Mouse (Mus musculus): ENCODE results near the gene Pdcd11. TPM values are rescaled to one million over a fixed set of nuclear protein-coding genes. Genes with fewer than 3 reads are reported as not detected.

Gene Pdcd11
- polyA plus RNA-seq (2015; fragmentation: Nextera tagmentation; extraction: Ambion mirVana), result 7.7 and 8.8 TPM in 2 replicates

- WGBS, result under 1% methylated on average over 56 of the region's 56 CpGs
- H3K36me3 ChIP-seq, result peaks cover 33% of the 10 kb centered on the region
Observed at GRCm38 (mm10) chr19:47090550-47091156, at the start of gene Pdcd11, which contains the start of gene Usmg5. Pdcd11 (plus strand) TSS chr19:47090768. Usmg5 (minus strand) TSS chr19:47090647.

GRCm38 (mm10) chr19:47043608-47044007 is 47.0 kb upstream of the Pdcd11 start:
- 89% methylated on average over 3 of the region's 3 CpGs for WGBS
- peaks cover 45% of the 10 kb centered on the region for H3K36me3 ChIP-seq
- H3K9ac ChIP-seq, result no peak overlapping the region
- H3K27me3 ChIP-seq, result no peaks in the 10 kb centered on the region
- no peak overlapping the region for H3K27ac ChIP-seq
- no peaks in the 10 kb centered on the region for H3K9me3 ChIP-seq
- no peak for ATAC-seq (ENCODE audit: insufficient number of reproducible peaks, low FRiP score, low TSS enrichment, low read depth)
- H3K4me2 ChIP-seq, result no peak overlapping the region
- H3K4me1 ChIP-seq, result no peaks in the 10 kb centered on the region
- H3K4me3 ChIP-seq, result no peak overlapping the region

More at GRCm38 (mm10) chr19:47090550-47091156, at the start of gene Pdcd11, which contains the start of gene Usmg5:
- Histone ChIP-seq H3K9ac (peak within 1 kb of the TSS; percentile 88), H3K4me1 (peaks cover 20% of the 10 kb centered on the region), H3K4me2 (peak within 1 kb of the TSS; percentile 74), H3K27ac (peak within 1 kb of the TSS; percentile 81), H3K9me3 (no peaks in the 10 kb centered on the region), H3K4me3 (peak within 1 kb of the TSS; percentile 66), H3K27me3 (no peaks in the 10 kb centered on the region)
- peak; percentile 95 for ATAC-seq (ENCODE audit: insufficient number of reproducible peaks, low FRiP score, low TSS enrichment, low read depth)

GRCm38 (mm10) chr19:47046343-47046742 is 44.2 kb upstream of the Pdcd11 start:
- ATAC-seq (ENCODE audit: insufficient number of reproducible peaks, low FRiP score, low TSS enrichment, low read depth), result no peak
- Histone ChIP-seq H3K36me3 (peaks cover 28% of the 10 kb centered on the region), H3K9me3 (no peaks in the 10 kb centered on the region), H3K27me3 (no peaks in the 10 kb centered on the region), H3K27ac (no peak overlapping the region), H3K9ac (no peak overlapping the region), H3K4me2 (no peak overlapping the region), H3K4me3 (no peak overlapping the region), H3K4me1 (peaks cover 16% of the 10 kb centered on the region)
- 100% methylated on average over 1 of the region's 1 CpGs for WGBS

GRCm38 (mm10) chr19:47047236-47047833 is 43.2 kb upstream of the Pdcd11 start:
- Histone ChIP-seq H3K9me3 (no peaks in the 10 kb centered on the region), H3K27me3 (no peaks in the 10 kb centered on the region), H3K4me2 (no peak overlapping the region), H3K4me3 (no peak overlapping the region), H3K27ac (no peak overlapping the region), H3K4me1 (peaks cover 16% of the 10 kb centered on the region), H3K36me3 (peaks cover 25% of the 10 kb centered on the region), H3K9ac (no peak overlapping the region)
- WGBS, result 83% methylated on average over 13 of the region's 13 CpGs
- no peak for ATAC-seq (ENCODE audit: insufficient number of reproducible peaks, low FRiP score, low TSS enrichment, low read depth)

GRCm38 (mm10) chr19:47049061-47049460 is 41.5 kb upstream of the Pdcd11 start:
- Histone ChIP-seq H3K27ac (no peak overlapping the region), H3K9ac (no peak overlapping the region), H3K4me2 (no peak overlapping the region), H3K4me1 (peaks cover 16% of the 10 kb centered on the region), H3K9me3 (no peaks in the 10 kb centered on the region), H3K27me3 (no peaks in the 10 kb centered on the region), H3K4me3 (no peak overlapping the region; the same call in 1 of the 2 replicates), H3K36me3 (peaks cover 22% of the 10 kb centered on the region)
- no peak for ATAC-seq (ENCODE audit: insufficient number of reproducible peaks, low FRiP score, low TSS enrichment, low read depth)
- 58% methylated on average over 4 of the region's 4 CpGs for WGBS

GRCm38 (mm10) chr19:47049840-47050239 is 40.7 kb upstream of the Pdcd11 start:
- WGBS, result 3% methylated on average over 7 of the region's 7 CpGs
- H3K27ac ChIP-seq, result no peak overlapping the region

GRCm38 (mm10) chr19:47050271-47051032 is 40.1 kb upstream of the Pdcd11 start, which contains the start of gene Pcgf6:
Pcgf6 (minus strand) TSS chr19:47050906.
- Histone ChIP-seq H3K27me3 (no peaks in the 10 kb centered on the region), H3K4me1 (peaks cover 16% of the 10 kb centered on the region), H3K9ac (peak within 1 kb of the TSS; percentile 83), H3K27ac (peak within 1 kb of the TSS; percentile 90), H3K9me3 (no peaks in the 10 kb centered on the region), H3K4me3 (peak within 1 kb of the TSS; percentile 88), H3K36me3 (peaks cover 15% of the 10 kb centered on the region), H3K4me2 (peak within 1 kb of the TSS; percentile 78)
- under 1% methylated on average over 73 of the region's 75 CpGs for WGBS
- peak; percentile 87 for ATAC-seq (ENCODE audit: insufficient number of reproducible peaks, low FRiP score, low TSS enrichment, low read depth)

More at GRCm38 (mm10) chr19:47049840-47050239, 40.7 kb upstream of the Pdcd11 start:
- H3K4me2 ChIP-seq, result peak overlapping the region; percentile 78
- peaks cover 16% of the 10 kb centered on the region for H3K4me1 ChIP-seq
- no peak for ATAC-seq (ENCODE audit: insufficient number of reproducible peaks, low FRiP score, low TSS enrichment, low read depth)
- H3K4me3 ChIP-seq, result peak overlapping the region; percentile 88
- H3K9ac ChIP-seq, result peak overlapping the region; percentile 83
- no peaks in the 10 kb centered on the region for H3K27me3 ChIP-seq
- no peaks in the 10 kb centered on the region for H3K9me3 ChIP-seq
- H3K36me3 ChIP-seq, result peaks cover 19% of the 10 kb centered on the region

GRCm38 (mm10) chr19:47052927-47053326 is 37.6 kb upstream of the Pdcd11 start:
- H3K27ac ChIP-seq, result no peak overlapping the region
- 85% methylated on average over 4 of the region's 4 CpGs for WGBS
- peaks cover 16% of the 10 kb centered on the region for H3K4me1 ChIP-seq

GRCm38 (mm10) chr19:47053471-47053870 is 37.1 kb upstream of the Pdcd11 start:
- 79% methylated on average over 4 of the region's 4 CpGs for WGBS

More at GRCm38 (mm10) chr19:47052927-47053326, 37.6 kb upstream of the Pdcd11 start:
- Histone ChIP-seq H3K36me3 (no peaks in the 10 kb centered on the region; the same call in 1 of the 2 replicates), H3K4me2 (no peak overlapping the region), H3K4me3 (no peak overlapping the region), H3K27me3 (no peaks in the 10 kb centered on the region), H3K9me3 (no peaks in the 10 kb centered on the region), H3K9ac (no peak overlapping the region)
- no peak for ATAC-seq (ENCODE audit: insufficient number of reproducible peaks, low FRiP score, low TSS enrichment, low read depth)

GRCm38 (mm10) chr19:47057684-47058083 is 32.9 kb upstream of the Pdcd11 start:
- no peak for ATAC-seq (ENCODE audit: insufficient number of reproducible peaks, low FRiP score, low TSS enrichment, low read depth)
- H3K27ac ChIP-seq, result no peak overlapping the region
- no peak overlapping the region for H3K9ac ChIP-seq
- 63% methylated on average over 1 of the region's 1 CpGs for WGBS
- H3K27me3 ChIP-seq, result no peaks in the 10 kb centered on the region
- H3K4me2 ChIP-seq, result no peak overlapping the region
- H3K36me3 ChIP-seq, result no peaks in the 10 kb centered on the region
- no peaks in the 10 kb centered on the region for H3K4me1 ChIP-seq
- H3K9me3 ChIP-seq, result no peaks in the 10 kb centered on the region
- no peak overlapping the region for H3K4me3 ChIP-seq

More at GRCm38 (mm10) chr19:47053471-47053870, 37.1 kb upstream of the Pdcd11 start:
- Histone ChIP-seq H3K27me3 (no peaks in the 10 kb centered on the region), H3K36me3 (no peaks in the 10 kb centered on the region), H3K9ac (no peak overlapping the region), H3K27ac (no peak overlapping the region), H3K9me3 (no peaks in the 10 kb centered on the region), H3K4me1 (peaks cover 16% of the 10 kb centered on the region), H3K4me3 (no peak overlapping the region), H3K4me2 (no peak overlapping the region)
- no peak for ATAC-seq (ENCODE audit: insufficient number of reproducible peaks, low FRiP score, low TSS enrichment, low read depth)

- ATAC-seq (ENCODE audit: insufficient number of reproducible peaks, low FRiP score, low TSS enrichment, low read depth), result no peak
- Histone ChIP-seq H3K9ac (no peak overlapping the region), H3K36me3 (peaks cover under 1% of the 10 kb centered on the region; the same call in 1 of the 2 replicates), H3K9me3 (no peaks in the 10 kb centered on the region), H3K4me3 (no peak overlapping the region), H3K4me2 (no peak overlapping the region), H3K27me3 (no peaks in the 10 kb centered on the region), H3K27ac (no peak overlapping the region), H3K4me1 (peaks cover 10% of the 10 kb centered on the region)
- WGBS, result 90% methylated on average over 3 of the region's 3 CpGs
Observed at GRCm38 (mm10) chr19:47065860-47066259, 24.7 kb upstream of the Pdcd11 start.
